Mouse (Mus musculus) embryo, embryonic 9.5 days (tissue): ENCODE measurements around the gene Rhox4d.
"Not testable (repeated sequence)": the region's sequence is repeated elsewhere in the genome, so short reads cannot be mapped to it uniquely, and the experiment has no call there.

Source experiments
- DNase-seq: peaks from one replicate; pipeline ENCODE4 v3.0.0-alpha.2; 2017; ENCODE audit errors: extremely low spot score

The Rhox4d gene

DNA sequence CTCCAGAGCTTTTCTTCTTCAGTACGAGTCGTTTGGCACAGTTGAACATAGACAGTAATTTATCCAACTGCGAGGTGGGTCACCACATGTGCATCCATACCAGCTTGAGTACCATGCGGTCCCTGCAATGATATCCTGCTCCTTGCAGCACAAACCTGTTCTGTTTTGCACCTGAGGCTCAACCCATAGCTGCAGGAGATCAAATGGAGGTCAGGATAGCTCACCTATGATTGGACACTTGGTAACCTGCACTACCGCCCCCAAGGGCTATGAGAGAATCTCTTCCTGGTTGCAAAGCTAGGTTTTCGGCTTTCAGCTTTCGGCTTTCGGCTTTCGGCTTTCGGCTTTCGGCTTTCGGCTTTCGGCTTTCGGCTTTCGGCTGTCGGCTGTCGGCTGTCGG lies at the start of gene Rhox4d:
TSS of gene Rhox4d (plus strand) at position 301 of the 400 bp plus-strand sequence.
- DNase-seq = not testable (repeated sequence)

- DNase-seq = not testable (repeated sequence)
Measured at GRCm38 (mm10) chrX:37480037-37480436, 34.1 kb upstream of the Rhox4d start, which contains the start of gene Rhox4c. Gene Rhox4c, plus strand, starts transcription at chrX:37480337.

- not testable (repeated sequence) for DNase-seq
Measured at GRCm38 (mm10) chrX:37530152-37530551, 16.0 kb downstream of the Rhox4d start, which contains the start of gene Rhox2e. Gene Rhox2e, plus strand, starts transcription at chrX:37530452.

DNA sequence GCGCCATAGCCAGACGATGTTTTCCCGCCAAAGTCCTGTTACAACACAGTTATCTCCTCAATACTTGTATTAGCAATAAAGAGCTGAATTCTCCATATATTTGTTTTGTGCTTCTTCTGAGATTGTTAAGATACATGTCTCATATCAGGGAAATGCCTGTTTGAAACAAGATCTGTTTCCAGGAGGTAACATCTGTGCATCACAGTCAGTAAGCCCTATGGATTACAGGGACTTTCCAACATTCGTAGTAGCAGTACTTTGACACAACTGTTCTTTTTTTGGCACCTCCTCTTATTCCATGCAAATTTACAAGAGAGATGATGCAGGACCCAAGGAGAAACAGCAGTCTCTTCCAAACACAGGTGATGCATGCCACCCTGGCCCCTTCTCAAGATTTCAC lies 27.6 kb downstream of the Rhox4d start, which contains the start of gene Rhox3e:
TSS of gene Rhox3e (plus strand) at position 301 of the 400 bp plus-strand sequence.
- DNase-seq = not testable (repeated sequence)

GRCm38 (mm10) chrX:37557112-37557511 lies 43.0 kb downstream of the Rhox4d start, which contains the start of gene Rhox4e:
Gene Rhox4e, plus strand, starts transcription at chrX:37557412.
- not testable (repeated sequence) for DNase-seq
